Mouse (Mus musculus): ENCODE results near the gene Zfp36l2. TPM values are rescaled to one million over a fixed set of nuclear protein-coding genes. Genes with fewer than 3 reads are reported as not detected.

Gene Zfp36l2
- polyA plus RNA-seq, 1 experiment from 2014 or later = 6.4 TPM

GRCm38 (mm10) chr17:84147183-84148108, 40.3 kb downstream of the Zfp36l2 start:
- Histone ChIP-seq H3K4me2 (ENCODE audit: low read length) (no peak overlapping the region), H3K9me3 (ENCODE audit: control insufficient read depth, low read length) (no peaks in the 10 kb centered on the region), H3K36me3 (ENCODE audit: control insufficient read depth, insufficient read depth, low read length) (no peaks in the 10 kb centered on the region), H3K27me3 (ENCODE audit: control insufficient read depth, insufficient read depth, low read length) (no peaks in the 10 kb centered on the region), H3K27ac (replicated peaks; ENCODE audit: low read depth, low read length) (no peak overlapping the region), H3K4me3 (replicated peaks; ENCODE audit: low read depth, low read length) (no peak overlapping the region), H3K4me1 (ENCODE audit: control insufficient read depth, insufficient read depth, low read length) (peaks cover 18% of the 10 kb centered on the region), H3K9ac (replicated peaks; ENCODE audit: low read length) (no peak overlapping the region)
- ATAC-seq (ENCODE audit: low FRiP score, low TSS enrichment) = no peak
- WGBS = 51% methylated on average over 11 of the region's 11 CpGs
- no peak for DNase-seq

- no peak overlapping the region for H3K27ac ChIP-seq (replicated peaks; ENCODE audit: low read depth, low read length)
- no peak overlapping the region for H3K9ac ChIP-seq (replicated peaks; ENCODE audit: low read length)
- no peak overlapping the region for H3K4me3 ChIP-seq (replicated peaks; ENCODE audit: low read depth, low read length)
- H3K36me3 ChIP-seq (ENCODE audit: control insufficient read depth, insufficient read depth, low read length) = no peaks in the 10 kb centered on the region
- DNase-seq = no peak
- ATAC-seq (ENCODE audit: low FRiP score, low TSS enrichment) = no peak
- no peaks in the 10 kb centered on the region for H3K9me3 ChIP-seq (ENCODE audit: control insufficient read depth, low read length)
- H3K4me2 ChIP-seq (ENCODE audit: low read length) = no peak overlapping the region
- peaks cover 18% of the 10 kb centered on the region for H3K4me1 ChIP-seq (ENCODE audit: control insufficient read depth, insufficient read depth, low read length)
- 57% methylated on average over 7 of the region's 7 CpGs for WGBS
- no peaks in the 10 kb centered on the region for H3K27me3 ChIP-seq (ENCODE audit: control insufficient read depth, insufficient read depth, low read length)
Measured at GRCm38 (mm10) chr17:84146458-84147182, 41.1 kb downstream of the Zfp36l2 start.

- H3K4me2 ChIP-seq (ENCODE audit: low read length) = no peak overlapping the region
- no peaks in the 10 kb centered on the region for H3K36me3 ChIP-seq (ENCODE audit: control insufficient read depth, insufficient read depth, low read length)
- H3K9ac ChIP-seq (replicated peaks; ENCODE audit: low read length) = no peak overlapping the region
- H3K4me3 ChIP-seq (replicated peaks; ENCODE audit: low read depth, low read length) = no peak overlapping the region
- ATAC-seq (ENCODE audit: low FRiP score, low TSS enrichment) (no peak), DNase-seq (no peak)
- no peak overlapping the region for H3K27ac ChIP-seq (replicated peaks; ENCODE audit: low read depth, low read length)
- H3K4me1 ChIP-seq (ENCODE audit: control insufficient read depth, insufficient read depth, low read length) = peaks cover 18% of the 10 kb centered on the region
- H3K9me3 ChIP-seq (ENCODE audit: control insufficient read depth, low read length) = no peaks in the 10 kb centered on the region
- 12% methylated on average over 10 of the region's 10 CpGs for WGBS
- no peaks in the 10 kb centered on the region for H3K27me3 ChIP-seq (ENCODE audit: control insufficient read depth, insufficient read depth, low read length)
Measured at GRCm38 (mm10) chr17:84145826-84146287, 41.9 kb downstream of the Zfp36l2 start.

- DNase-seq (no peak), ATAC-seq (ENCODE audit: low FRiP score, low TSS enrichment) (no peak)
- 74% methylated on average over 5 of the region's 5 CpGs for WGBS
- Histone ChIP-seq H3K36me3 (ENCODE audit: control insufficient read depth, insufficient read depth, low read length) (no peaks in the 10 kb centered on the region), H3K27ac (replicated peaks; ENCODE audit: low read depth, low read length) (no peak overlapping the region), H3K4me3 (replicated peaks; ENCODE audit: low read depth, low read length) (no peak overlapping the region), H3K27me3 (ENCODE audit: control insufficient read depth, insufficient read depth, low read length) (no peaks in the 10 kb centered on the region), H3K9me3 (ENCODE audit: control insufficient read depth, low read length) (no peaks in the 10 kb centered on the region), H3K9ac (replicated peaks; ENCODE audit: low read length) (no peak overlapping the region), H3K4me1 (ENCODE audit: control insufficient read depth, insufficient read depth, low read length) (peaks cover 18% of the 10 kb centered on the region), H3K4me2 (ENCODE audit: low read length) (no peak overlapping the region)
Measured at GRCm38 (mm10) chr17:84144762-84145599, 42.8 kb downstream of the Zfp36l2 start.

GRCm38 (mm10) chr17:84144130-84144529, 43.6 kb downstream of the Zfp36l2 start:
- DNase-seq (no peak), ATAC-seq (ENCODE audit: low FRiP score, low TSS enrichment) (no peak)
- no peaks in the 10 kb centered on the region for H3K36me3 ChIP-seq (ENCODE audit: control insufficient read depth, insufficient read depth, low read length)
- WGBS = 92% methylated on average over 3 of the region's 3 CpGs
- no peak overlapping the region for H3K4me3 ChIP-seq (replicated peaks; ENCODE audit: low read depth, low read length)
- H3K9ac ChIP-seq (replicated peaks; ENCODE audit: low read length) = no peak overlapping the region
- H3K9me3 ChIP-seq (ENCODE audit: control insufficient read depth, low read length) = no peaks in the 10 kb centered on the region
- no peak overlapping the region for H3K4me2 ChIP-seq (ENCODE audit: low read length)
- no peak overlapping the region for H3K27ac ChIP-seq (replicated peaks; ENCODE audit: low read depth, low read length)
- H3K27me3 ChIP-seq (ENCODE audit: control insufficient read depth, insufficient read depth, low read length) = no peaks in the 10 kb centered on the region
- H3K4me1 ChIP-seq (ENCODE audit: control insufficient read depth, insufficient read depth, low read length) = peaks cover 11% of the 10 kb centered on the region

- H3K4me2 ChIP-seq (ENCODE audit: low read length) = no peak overlapping the region
- H3K36me3 ChIP-seq (ENCODE audit: control insufficient read depth, insufficient read depth, low read length) = no peaks in the 10 kb centered on the region
- H3K9ac ChIP-seq (replicated peaks; ENCODE audit: low read length) = no peak overlapping the region; the same call in 1 of the 2 replicates
- H3K9me3 ChIP-seq (ENCODE audit: control insufficient read depth, low read length) = no peaks in the 10 kb centered on the region
- ATAC-seq (ENCODE audit: low FRiP score, low TSS enrichment) (no peak), DNase-seq (no peak)
- H3K27ac ChIP-seq (replicated peaks; ENCODE audit: low read depth, low read length) = no peak overlapping the region
- no peak overlapping the region for H3K4me3 ChIP-seq (replicated peaks; ENCODE audit: low read depth, low read length)
- WGBS = 62% methylated on average over 12 of the region's 12 CpGs
- H3K27me3 ChIP-seq (ENCODE audit: control insufficient read depth, insufficient read depth, low read length) = no peaks in the 10 kb centered on the region
- H3K4me1 ChIP-seq (ENCODE audit: control insufficient read depth, insufficient read depth, low read length) = peaks cover 7% of the 10 kb centered on the region; the same call in 1 of the 2 replicates
Measured at GRCm38 (mm10) chr17:84143219-84143844, 44.4 kb downstream of the Zfp36l2 start.

GRCm38 (mm10) chr17:84141691-84142090, 46.1 kb downstream of the Zfp36l2 start:
- DNase-seq (no peak), ATAC-seq (ENCODE audit: low FRiP score, low TSS enrichment) (no peak)
- Histone ChIP-seq H3K4me2 (ENCODE audit: low read length) (no peak overlapping the region), H3K4me3 (replicated peaks; ENCODE audit: low read depth, low read length) (no peak overlapping the region), H3K36me3 (ENCODE audit: control insufficient read depth, insufficient read depth, low read length) (no peaks in the 10 kb centered on the region), H3K27me3 (ENCODE audit: control insufficient read depth, insufficient read depth, low read length) (no peaks in the 10 kb centered on the region), H3K9me3 (ENCODE audit: control insufficient read depth, low read length) (no peaks in the 10 kb centered on the region), H3K9ac (replicated peaks; ENCODE audit: low read length) (no peak overlapping the region), H3K4me1 (ENCODE audit: control insufficient read depth, insufficient read depth, low read length) (peaks cover 7% of the 10 kb centered on the region; the same call in 1 of the 2 replicates), H3K27ac (replicated peaks; ENCODE audit: low read depth, low read length) (no peak overlapping the region)
- WGBS = 89% methylated on average over 6 of the region's 6 CpGs
